Mouse (Mus musculus) stomach, embryonic 14.5 days (tissue): Measurements from ENCODE around the gene Cdk17. TPM values are rescaled to one million over a fixed set of nuclear protein-coding genes. Genes with fewer than 3 reads are reported as not detected.

Experiments used
- ATAC-seq: fragments of 200-750 bp; cut with Nextera tagmentation; 2 replicates; pipeline ENCODE4 v1.8.0; 2017; ENCODE audit warnings: low read depth, moderate TSS enrichment; ENCODE audit not compliant: insufficient number of reproducible peaks, insufficient read depth, low FRiP score
- H3K27ac ChIP-seq: fragments of 300-500 bp; sonication (generic); 2 replicates; pipeline ENCODE4 v1.5.1; 2014; ENCODE audit warnings: mild to moderate bottlenecking, low read length, moderate library complexity, mixed read lengths
- H3K27me3 ChIP-seq: fragments of 300-500 bp; sonication (generic); 2 replicates; pipeline ENCODE4 v1.6.1; 2014; ENCODE audit warnings: low read length, control low read depth, mixed read lengths; ENCODE audit not compliant: control insufficient read depth, insufficient read depth
- H3K36me3 ChIP-seq: fragments of 300-500 bp; sonication (generic); 2 replicates; pipeline ENCODE4 v1.6.1; 2014; ENCODE audit warnings: mild to moderate bottlenecking, control low read depth, low read length, moderate library complexity, mixed read lengths; ENCODE audit not compliant: control insufficient read depth, insufficient read depth
- H3K4me1 ChIP-seq: fragments of 300-500 bp; sonication (generic); 2 replicates; pipeline ENCODE4 v1.6.1; 2014; ENCODE audit warnings: low read length, control low read depth, mixed read lengths; ENCODE audit not compliant: control insufficient read depth, insufficient read depth
- H3K4me2 ChIP-seq: fragments of 300-500 bp; sonication (generic); replicated peaks from 2 replicates; pipeline ENCODE4 v1.6.1; 2014; ENCODE audit warnings: low read depth, low read length, control low read depth
- H3K4me3 ChIP-seq: fragments of 300-500 bp; sonication (generic); 2 replicates; pipeline ENCODE4 v1.5.1; 2014; ENCODE audit warnings: low read depth, low read length, control low read depth
- H3K9ac ChIP-seq: fragments of 300-500 bp; sonication (generic); replicated peaks from 2 replicates; pipeline ENCODE4 v1.6.1; 2014; ENCODE audit warnings: low read depth, mild to moderate bottlenecking, control low read depth, low read length, moderate library complexity, mixed read lengths
- H3K9me3 ChIP-seq: fragments of 300-500 bp; sonication (generic); 2 replicates; pipeline ENCODE4 v1.6.1; 2016; ENCODE audit warnings: low read depth, low read length, control low read depth; ENCODE audit not compliant: control insufficient read depth
- WGBS: fragments of 180-500 bp; shearing (Covaris S2); extraction: QIAGEN DNeasy Blood & Tissue Kit; methylation state at CpG from one replicate; pipeline ENCODE4 v1.1.7; 2014; 5-methylcytosine and 5-hydroxymethylcytosine counted together
- polyA plus RNA-seq: library from polyadenylated mRNA; unstranded; fragments of >200 nt; fragmentation: Nextera tagmentation; extraction: Ambion mirVana; gene quantifications from 2 replicates; pipeline ENCODE4 v1.2.1, GENCODE M21; 2014

The Cdk17 gene
- polyA plus RNA-seq, 1 experiment from 2014 or later = 23.0 TPM

GRCm38 (mm10) chr10:93214251-93214650 lies 53.6 kb downstream of the Cdk17 start:
- no peak overlapping the region for H3K4me2 ChIP-seq
- H3K4me3 ChIP-seq = no peak overlapping the region
- no peak for ATAC-seq
- no peaks in the 10 kb centered on the region for H3K27me3 ChIP-seq
- H3K27ac ChIP-seq = no peak overlapping the region
- H3K9me3 ChIP-seq = no peaks in the 10 kb centered on the region
- no peak overlapping the region for H3K9ac ChIP-seq
- WGBS = 64% methylated on average over 4 of the region's 4 CpGs
- H3K4me1 ChIP-seq = no peaks in the 10 kb centered on the region
- H3K36me3 ChIP-seq = peaks cover 28% of the 10 kb centered on the region

GRCm38 (mm10) chr10:93215051-93215763 lies 54.5 kb downstream of the Cdk17 start:
- H3K27ac ChIP-seq = no peak overlapping the region
- no peaks in the 10 kb centered on the region for H3K27me3 ChIP-seq
- H3K9ac ChIP-seq = no peak overlapping the region
- H3K4me1 ChIP-seq = no peaks in the 10 kb centered on the region
- WGBS = 90% methylated on average over 8 of the region's 8 CpGs
- H3K4me3 ChIP-seq = no peak overlapping the region
- H3K9me3 ChIP-seq = no peaks in the 10 kb centered on the region
- H3K4me2 ChIP-seq = no peak overlapping the region
- peaks cover 28% of the 10 kb centered on the region for H3K36me3 ChIP-seq
- ATAC-seq = no peak

GRCm38 (mm10) chr10:93225751-93226150 lies 65.1 kb downstream of the Cdk17 start:
- Histone ChIP-seq H3K4me1 (no peaks in the 10 kb centered on the region), H3K4me2 (no peak overlapping the region), H3K27me3 (no peaks in the 10 kb centered on the region), H3K9ac (no peak overlapping the region), H3K9me3 (no peaks in the 10 kb centered on the region), H3K36me3 (peaks cover 7% of the 10 kb centered on the region), H3K4me3 (no peak overlapping the region), H3K27ac (no peak overlapping the region)
- 75% methylated on average over 6 of the region's 6 CpGs for WGBS
- no peak for ATAC-seq

GRCm38 (mm10) chr10:93227921-93228320 lies 67.2 kb downstream of the Cdk17 start:
- H3K27ac ChIP-seq = no peak overlapping the region

GRCm38 (mm10) chr10:93228401-93229007 lies 67.8 kb downstream of the Cdk17 start:
- Histone ChIP-seq H3K4me1 (no peaks in the 10 kb centered on the region), H3K27ac (no peak overlapping the region), H3K4me2 (no peak overlapping the region), H3K27me3 (no peaks in the 10 kb centered on the region), H3K4me3 (no peak overlapping the region), H3K36me3 (peaks cover 15% of the 10 kb centered on the region), H3K9ac (no peak overlapping the region), H3K9me3 (no peaks in the 10 kb centered on the region)
- no peak for ATAC-seq
- 73% methylated on average over 11 of the region's 11 CpGs for WGBS

More at GRCm38 (mm10) chr10:93227921-93228320, 67.2 kb downstream of the Cdk17 start:
- no peak for ATAC-seq
- Histone ChIP-seq H3K27me3 (no peaks in the 10 kb centered on the region), H3K9ac (no peak overlapping the region), H3K9me3 (no peaks in the 10 kb centered on the region), H3K36me3 (peaks cover 15% of the 10 kb centered on the region), H3K4me2 (no peak overlapping the region), H3K4me1 (no peaks in the 10 kb centered on the region), H3K4me3 (no peak overlapping the region)
- WGBS = 62% methylated on average over 8 of the region's 8 CpGs

GRCm38 (mm10) chr10:93231490-93231889 lies 70.8 kb downstream of the Cdk17 start:
- Histone ChIP-seq H3K4me3 (no peak overlapping the region), H3K4me2 (no peak overlapping the region), H3K27ac (no peak overlapping the region), H3K36me3 (peaks cover 35% of the 10 kb centered on the region; the same call in 1 of the 2 replicates), H3K9me3 (no peaks in the 10 kb centered on the region), H3K4me1 (no peaks in the 10 kb centered on the region), H3K27me3 (no peaks in the 10 kb centered on the region), H3K9ac (no peak overlapping the region)
- WGBS = 82% methylated on average over 4 of the region's 4 CpGs
- ATAC-seq = no peak

GRCm38 (mm10) chr10:93231893-93232292 lies 71.2 kb downstream of the Cdk17 start:
- 90% methylated on average over 5 of the region's 5 CpGs for WGBS
- H3K4me2 ChIP-seq = no peak overlapping the region
- peaks cover 33% of the 10 kb centered on the region for H3K36me3 ChIP-seq
- H3K4me3 ChIP-seq = no peak overlapping the region
- ATAC-seq = no peak
- H3K27me3 ChIP-seq = no peaks in the 10 kb centered on the region
- no peak overlapping the region for H3K9ac ChIP-seq
- H3K27ac ChIP-seq = no peak overlapping the region
- H3K9me3 ChIP-seq = no peaks in the 10 kb centered on the region
- no peaks in the 10 kb centered on the region for H3K4me1 ChIP-seq

- H3K9me3 ChIP-seq = no peaks in the 10 kb centered on the region
Observed at GRCm38 (mm10) chr10:93233665-93234194, 73.1 kb downstream of the Cdk17 start.

More at GRCm38 (mm10) chr10:93233665-93234194, 73.1 kb downstream of the Cdk17 start:
- Histone ChIP-seq H3K4me1 (no peaks in the 10 kb centered on the region), H3K27me3 (no peaks in the 10 kb centered on the region), H3K9ac (no peak overlapping the region), H3K4me3 (no peak overlapping the region), H3K4me2 (no peak overlapping the region), H3K27ac (no peak overlapping the region), H3K36me3 (peaks cover 48% of the 10 kb centered on the region)
- no peak for ATAC-seq
- WGBS = 85% methylated on average over 6 of the region's 6 CpGs
